Mouse (Mus musculus) limb, embryonic 11.5 days (tissue): Measurements from ENCODE around the gene Psmd11. TPM values are rescaled to one million over a fixed set of nuclear protein-coding genes. Genes with fewer than 3 reads are reported as not detected.

Source experiments
- ATAC-seq: fragments of 200-750 bp; cut with Nextera tagmentation; 2 replicates; pipeline ENCODE4 v1.8.0; 2017; ENCODE audit warnings: low read depth; ENCODE audit not compliant: insufficient number of reproducible peaks, low FRiP score, low TSS enrichment
- DNase-seq: peaks from one replicate; pipeline ENCODE4 v3.0.0-alpha.2; 2015; ENCODE audit warnings: low spot score
- H3K27ac ChIP-seq: fragments of 300-500 bp; sonication (generic); replicated peaks from 2 replicates; pipeline ENCODE4 v1.5.1; 2014; ENCODE audit warnings: low read depth, mild to moderate bottlenecking, low read length
- H3K27me3 ChIP-seq: fragments of 300-500 bp; sonication (generic); 2 replicates; pipeline ENCODE4 v1.6.1; 2014; ENCODE audit warnings: mild to moderate bottlenecking, low read length, mixed read lengths; ENCODE audit not compliant: control insufficient read depth, insufficient read depth
- H3K36me3 ChIP-seq: fragments of 300-500 bp; sonication (generic); 2 replicates; pipeline ENCODE4 v1.6.1; 2014; ENCODE audit warnings: mild to moderate bottlenecking, low read length, moderate library complexity, mixed read lengths; ENCODE audit not compliant: control insufficient read depth, insufficient read depth
- H3K4me1 ChIP-seq: fragments of 300-500 bp; sonication (generic); 2 replicates; pipeline ENCODE4 v1.6.1; 2014; ENCODE audit warnings: low read length, mixed read lengths; ENCODE audit not compliant: control insufficient read depth, insufficient read depth
- H3K4me2 ChIP-seq: fragments of 300-500 bp; sonication (generic); 2 replicates; pipeline ENCODE4 v1.6.1; 2014; ENCODE audit warnings: low read depth, mild to moderate bottlenecking, moderate library complexity; ENCODE audit not compliant: severe bottlenecking
- H3K4me3 ChIP-seq: fragments of 300-500 bp; sonication (generic); 2 replicates; pipeline ENCODE4 v1.5.1; 2014; ENCODE audit warnings: low read depth, low read length
- H3K9ac ChIP-seq: fragments of 300-500 bp; sonication (generic); 2 replicates; pipeline ENCODE4 v1.6.1; 2014; ENCODE audit warnings: mild to moderate bottlenecking, low read length
- H3K9me3 ChIP-seq: fragments of 300-500 bp; sonication (generic); 2 replicates; pipeline ENCODE4 v1.6.1; 2016; ENCODE audit warnings: low read length; ENCODE audit not compliant: control insufficient read depth
- WGBS: fragments of 180-500 bp; shearing (Covaris S2); extraction: QIAGEN DNeasy Blood & Tissue Kit; methylation state at CpG from one replicate; pipeline ENCODE4 v1.1.7; 2014; 5-methylcytosine and 5-hydroxymethylcytosine counted together
- polyA plus RNA-seq: library from polyadenylated mRNA; unstranded; fragments of >200 nt; fragmentation: Nextera tagmentation; extraction: Ambion mirVana; gene quantifications from 2 replicates; pipeline ENCODE4 v1.2.1, GENCODE M21; 2014

The Psmd11 gene
- polyA plus RNA-seq, 1 experiment from 2014 or later: 334 TPM

DNA sequence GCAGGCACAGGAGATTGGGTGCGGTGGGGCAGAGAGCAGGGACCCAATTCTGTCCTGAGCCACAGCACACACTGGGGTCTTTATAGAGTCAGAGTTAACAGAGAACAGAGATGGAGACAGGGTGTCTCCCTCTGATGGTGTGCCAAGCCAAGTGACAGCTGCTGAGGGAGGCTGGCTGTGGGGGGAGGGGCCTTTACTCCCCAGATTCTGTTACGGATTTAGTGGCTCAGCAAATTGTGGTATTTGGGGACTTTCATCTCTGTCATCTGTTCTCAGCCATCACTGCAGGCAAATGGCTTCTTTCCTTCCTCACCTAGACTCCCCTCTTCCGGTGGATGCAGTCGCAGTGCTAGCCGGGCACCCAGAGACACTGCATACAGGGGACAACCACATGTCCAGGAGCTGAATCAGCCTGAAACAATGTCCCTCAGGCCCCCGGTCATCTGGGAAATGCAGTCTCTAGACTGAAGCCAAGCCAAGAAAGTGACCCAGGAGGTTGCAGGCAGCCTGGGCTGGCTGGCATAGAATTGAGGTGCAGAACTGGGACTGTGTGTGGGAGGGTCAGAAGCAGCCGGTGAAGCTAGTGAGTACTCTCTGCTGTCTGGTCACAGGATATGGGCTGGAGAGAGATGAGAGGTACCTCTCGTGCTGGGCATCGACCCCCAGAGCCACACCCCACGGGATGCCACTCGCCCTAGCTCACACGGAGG, 60.9 kb downstream of the Psmd11 start:
- Histone ChIP-seq H3K4me1 (peaks cover 11% of the 10 kb centered on the region; the same call in 1 of the 2 replicates), H3K27me3 (no peaks in the 10 kb centered on the region), H3K9ac (no peak overlapping the region), H3K4me2 (peak overlapping the region; percentile 10; the same call in 1 of the 2 replicates), H3K27ac (no peak overlapping the region), H3K4me3 (no peak overlapping the region), H3K9me3 (no peaks in the 10 kb centered on the region), H3K36me3 (no peaks in the 10 kb centered on the region)
- WGBS: 50% methylated on average over 12 of the region's 12 CpGs
- no peak; the same call in 1 of the 2 replicates for ATAC-seq
- no peak for DNase-seq

DNA sequence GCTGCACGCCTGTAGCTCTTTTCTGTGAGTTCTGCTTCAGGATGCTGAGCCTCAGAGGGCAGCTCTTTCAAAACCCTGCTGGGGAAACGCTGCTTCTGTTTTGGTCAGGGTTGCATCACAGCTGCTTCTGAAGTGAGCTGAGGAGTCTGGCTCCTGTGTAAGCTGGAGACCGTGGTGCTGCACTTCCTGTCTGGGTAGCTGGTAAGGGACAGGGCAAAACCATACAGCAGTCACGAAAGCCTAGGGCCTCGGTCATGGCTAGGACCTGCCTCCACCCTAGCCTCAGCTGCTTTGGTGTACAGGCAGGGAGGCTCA, 61.4 kb downstream of the Psmd11 start:
- no peaks in the 10 kb centered on the region for H3K27me3 ChIP-seq

DNA sequence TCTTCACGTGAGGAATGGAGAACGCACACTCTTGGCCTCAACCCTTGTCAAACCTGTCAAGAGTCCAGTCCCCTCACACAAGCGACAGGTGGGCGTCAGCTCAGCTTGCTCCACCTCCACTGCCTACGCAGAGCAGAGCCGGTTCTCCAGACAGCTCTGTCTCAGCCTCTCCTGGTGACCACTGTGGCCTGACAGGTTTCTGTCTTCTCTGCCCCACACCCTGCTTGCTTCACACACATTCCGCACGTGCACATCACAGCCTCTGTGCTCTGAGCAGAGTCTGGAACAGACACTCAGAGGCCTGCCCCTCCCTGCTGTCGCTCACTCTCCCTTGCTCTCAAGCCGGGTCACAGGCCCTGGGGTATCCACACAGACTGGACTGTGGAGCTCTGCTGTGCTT, 62.4 kb downstream of the Psmd11 start:
- Histone ChIP-seq H3K9me3 (no peaks in the 10 kb centered on the region), H3K36me3 (no peaks in the 10 kb centered on the region), H3K4me1 (peaks cover 11% of the 10 kb centered on the region; the same call in 1 of the 2 replicates), H3K27ac (no peak overlapping the region), H3K4me2 (no peak overlapping the region), H3K27me3 (no peaks in the 10 kb centered on the region), H3K9ac (no peak overlapping the region), H3K4me3 (no peak overlapping the region)
- ATAC-seq (no peak), DNase-seq (no peak)
- WGBS: 74% methylated on average over 10 of the region's 10 CpGs

More for the DNA sequence above, 61.4 kb downstream of the Psmd11 start:
- H3K4me2 ChIP-seq: no peak overlapping the region
- no peak overlapping the region for H3K27ac ChIP-seq
- no peak for ATAC-seq
- no peaks in the 10 kb centered on the region for H3K9me3 ChIP-seq
- no peaks in the 10 kb centered on the region for H3K36me3 ChIP-seq
- H3K4me3 ChIP-seq: no peak overlapping the region
- 51% methylated on average over 5 of the region's 5 CpGs for WGBS
- DNase-seq: no peak
- H3K4me1 ChIP-seq: peaks cover 11% of the 10 kb centered on the region; the same call in 1 of the 2 replicates
- H3K9ac ChIP-seq: no peak overlapping the region; the same call in 1 of the 2 replicates

DNA sequence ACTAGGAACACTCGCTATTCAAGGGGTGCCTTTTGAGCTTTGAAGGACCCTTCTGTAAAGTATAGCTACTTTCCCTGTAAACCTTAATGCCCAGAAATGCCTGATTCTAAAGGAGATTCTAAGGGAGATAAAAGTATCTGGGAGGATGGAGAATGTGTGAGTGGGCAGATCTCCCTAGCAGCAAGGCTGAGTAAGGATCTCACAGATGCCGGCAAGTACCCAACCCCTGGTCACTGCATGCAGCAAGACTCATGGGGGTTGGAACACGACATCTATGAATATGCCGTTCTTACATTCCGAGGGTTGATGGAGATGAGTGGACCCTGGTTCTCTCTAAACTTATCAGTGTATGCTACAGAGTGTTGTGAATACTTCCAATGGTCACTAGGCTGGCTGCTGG, 64.8 kb downstream of the Psmd11 start:
- 93% methylated on average over 5 of the region's 5 CpGs for WGBS
- ATAC-seq (no peak), DNase-seq (no peak)
- Histone ChIP-seq H3K4me2 (no peak overlapping the region), H3K4me3 (no peak overlapping the region), H3K36me3 (no peaks in the 10 kb centered on the region), H3K4me1 (peaks cover 11% of the 10 kb centered on the region; the same call in 1 of the 2 replicates), H3K27ac (no peak overlapping the region), H3K9me3 (no peaks in the 10 kb centered on the region), H3K9ac (no peak overlapping the region), H3K27me3 (no peaks in the 10 kb centered on the region)

DNA sequence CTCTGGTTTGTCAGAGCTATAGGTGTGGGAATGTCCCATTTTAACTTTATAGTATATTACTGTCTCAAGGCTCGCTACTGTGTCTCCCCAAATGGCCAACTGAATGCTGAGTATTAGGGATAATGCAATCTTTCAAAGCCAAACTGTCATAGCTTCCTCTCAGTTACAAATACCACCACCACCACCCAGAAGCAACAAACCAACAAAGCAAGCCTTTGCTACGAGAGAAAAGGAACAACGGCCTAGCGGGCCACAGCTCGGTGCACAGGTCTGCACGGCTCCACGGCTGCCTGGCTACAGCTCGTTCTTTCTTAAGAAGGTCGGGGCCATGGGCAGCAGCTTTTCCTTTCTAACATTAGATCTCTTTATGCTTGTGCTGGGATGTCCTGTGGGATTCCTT, 66.4 kb downstream of the Psmd11 start:
- H3K9me3 ChIP-seq: no peaks in the 10 kb centered on the region
- H3K27ac ChIP-seq: no peak overlapping the region
- no peak overlapping the region for H3K4me2 ChIP-seq
- no peak overlapping the region for H3K4me3 ChIP-seq
- 0 out of 2 replicates have a peak, but pooled peaks cover 8% of the 10 kb centered on the region for H3K4me1 ChIP-seq
- no peak overlapping the region for H3K9ac ChIP-seq
- WGBS: 90% methylated on average over 9 of the region's 9 CpGs
- no peak for ATAC-seq
- no peaks in the 10 kb centered on the region for H3K36me3 ChIP-seq
- H3K27me3 ChIP-seq: no peaks in the 10 kb centered on the region
- no peak for DNase-seq

DNA sequence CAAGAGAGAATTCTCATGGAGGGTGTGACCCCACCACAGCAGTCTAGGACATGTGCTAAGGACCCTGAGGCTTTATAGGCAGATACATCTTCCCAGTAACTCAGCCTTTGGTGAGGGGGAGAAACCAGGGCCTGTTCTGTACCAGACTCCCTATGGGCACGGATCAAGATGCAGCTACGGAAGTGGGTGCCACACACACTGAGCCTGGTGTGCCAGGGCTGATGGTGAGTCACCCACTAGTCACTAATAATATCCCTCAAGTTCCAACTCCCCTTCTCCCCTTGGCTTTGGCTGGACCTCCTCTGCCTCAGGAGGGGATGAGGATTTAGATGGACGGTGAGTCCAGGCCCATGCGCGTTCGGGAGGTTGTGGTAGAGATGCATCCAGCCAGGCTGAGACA, 67.6 kb downstream of the Psmd11 start:
- DNase-seq (no peak), ATAC-seq (no peak)
- Histone ChIP-seq H3K9ac (no peak overlapping the region), H3K4me2 (no peak overlapping the region), H3K27me3 (no peaks in the 10 kb centered on the region), H3K4me1 (0 out of 2 replicates have a peak, but pooled peaks cover 8% of the 10 kb centered on the region), H3K9me3 (no peaks in the 10 kb centered on the region), H3K4me3 (no peak overlapping the region), H3K27ac (no peak overlapping the region), H3K36me3 (no peaks in the 10 kb centered on the region)
- 92% methylated on average over 6 of the region's 6 CpGs for WGBS

DNA sequence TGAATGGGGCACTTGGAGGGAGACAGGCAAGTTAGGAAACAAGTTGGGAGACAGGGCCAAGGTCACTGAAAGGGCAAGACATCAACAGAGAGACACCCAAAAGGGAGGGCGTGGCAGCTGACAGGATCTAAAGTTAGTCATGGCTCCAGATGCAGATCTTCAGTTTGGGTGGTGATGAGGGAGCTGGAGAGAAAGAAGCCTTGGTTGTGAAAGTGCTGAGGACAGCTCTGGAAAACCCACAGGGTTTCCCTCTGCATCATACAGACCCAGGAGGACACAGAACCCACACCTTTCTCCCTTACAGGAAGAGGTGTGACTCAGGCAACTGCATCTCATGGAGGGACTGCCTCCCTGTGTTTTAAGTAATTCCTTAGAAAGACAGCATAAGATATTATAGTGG, 68.2 kb downstream of the Psmd11 start:
- H3K27me3 ChIP-seq: no peaks in the 10 kb centered on the region
- DNase-seq (no peak), ATAC-seq (no peak)
- 88% methylated on average over 1 of the region's 1 CpGs for WGBS
- no peak overlapping the region for H3K9ac ChIP-seq
- H3K4me1 ChIP-seq: 0 out of 2 replicates have a peak, but pooled peaks cover 8% of the 10 kb centered on the region
- H3K9me3 ChIP-seq: no peaks in the 10 kb centered on the region
- no peak overlapping the region for H3K4me2 ChIP-seq
- H3K36me3 ChIP-seq: no peaks in the 10 kb centered on the region
- H3K27ac ChIP-seq: no peak overlapping the region
- no peak overlapping the region for H3K4me3 ChIP-seq

DNA sequence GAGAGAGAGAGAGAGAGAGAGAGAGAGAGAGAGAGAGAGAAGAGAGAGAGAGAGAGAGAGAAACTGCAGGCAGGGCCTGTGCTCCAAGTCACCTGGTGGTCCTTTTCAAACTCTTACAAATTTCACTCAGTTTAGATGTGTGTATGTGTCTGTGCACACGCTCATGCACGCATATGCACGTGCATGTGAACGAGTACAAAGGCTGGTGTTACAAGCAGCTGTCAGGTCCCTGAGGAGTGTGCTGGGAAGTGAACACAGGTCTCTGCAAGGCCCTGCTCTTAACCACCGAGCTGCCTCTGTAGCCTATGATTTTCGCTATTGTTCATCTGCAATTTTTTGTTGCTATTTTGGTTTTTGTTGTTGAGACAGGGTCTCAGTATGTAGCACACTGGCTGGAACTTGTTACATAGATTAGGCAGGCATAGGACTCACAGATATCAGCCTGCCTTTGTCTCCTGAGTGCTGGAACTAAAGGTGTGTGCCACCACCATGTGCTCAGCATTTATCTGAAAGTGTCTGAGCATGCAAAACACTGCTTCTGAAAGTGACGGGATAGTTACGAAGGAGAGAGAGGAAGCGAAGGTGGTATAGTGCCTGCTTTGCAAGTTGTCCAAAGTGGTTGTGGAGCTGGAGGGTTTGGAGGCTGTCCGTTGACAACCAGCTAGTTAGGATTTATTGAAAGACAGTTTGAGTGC, 69.0 kb downstream of the Psmd11 start:
- no peak overlapping the region for H3K27ac ChIP-seq
- H3K4me1 ChIP-seq: 0 out of 2 replicates have a peak, but pooled peaks cover 8% of the 10 kb centered on the region
- 79% methylated on average over 10 of the region's 10 CpGs for WGBS
- no peak overlapping the region for H3K4me2 ChIP-seq
- DNase-seq: no peak
- no peaks in the 10 kb centered on the region for H3K27me3 ChIP-seq
- H3K9me3 ChIP-seq: no peaks in the 10 kb centered on the region
- H3K9ac ChIP-seq: no peak overlapping the region
- no peak overlapping the region for H3K4me3 ChIP-seq
- no peaks in the 10 kb centered on the region for H3K36me3 ChIP-seq
- ATAC-seq: no peak
